Mouse (Mus musculus) mouse embryonic stem cell (cell line): Measurements from ENCODE around the gene Cers3.

Experiments used
- in situ Hi-C, 2 experiments: fragments of 300-500 bp; cut with MboI; formaldehyde crosslinking; loops; 1 replicate in 1 of 2; 3 replicates in 1 of 2; pipeline ENCODE4 v1.14.3; 2019 to 2020; ENCODE audit warnings: low sequenced_read_pairs in 2 of 2, low pct_unique_long_range_greater_than_20kb in 1 of 2, mixed read lengths in 1 of 2; ENCODE audit not compliant: unreplicated experiment in 1 of 2

Gene Cers3

GRCm38 (mm10) chr7:66866944-66867718, 123.8 kb downstream of the Cers3 start:
- in situ Hi-C loops, result no loop called here

DNA sequence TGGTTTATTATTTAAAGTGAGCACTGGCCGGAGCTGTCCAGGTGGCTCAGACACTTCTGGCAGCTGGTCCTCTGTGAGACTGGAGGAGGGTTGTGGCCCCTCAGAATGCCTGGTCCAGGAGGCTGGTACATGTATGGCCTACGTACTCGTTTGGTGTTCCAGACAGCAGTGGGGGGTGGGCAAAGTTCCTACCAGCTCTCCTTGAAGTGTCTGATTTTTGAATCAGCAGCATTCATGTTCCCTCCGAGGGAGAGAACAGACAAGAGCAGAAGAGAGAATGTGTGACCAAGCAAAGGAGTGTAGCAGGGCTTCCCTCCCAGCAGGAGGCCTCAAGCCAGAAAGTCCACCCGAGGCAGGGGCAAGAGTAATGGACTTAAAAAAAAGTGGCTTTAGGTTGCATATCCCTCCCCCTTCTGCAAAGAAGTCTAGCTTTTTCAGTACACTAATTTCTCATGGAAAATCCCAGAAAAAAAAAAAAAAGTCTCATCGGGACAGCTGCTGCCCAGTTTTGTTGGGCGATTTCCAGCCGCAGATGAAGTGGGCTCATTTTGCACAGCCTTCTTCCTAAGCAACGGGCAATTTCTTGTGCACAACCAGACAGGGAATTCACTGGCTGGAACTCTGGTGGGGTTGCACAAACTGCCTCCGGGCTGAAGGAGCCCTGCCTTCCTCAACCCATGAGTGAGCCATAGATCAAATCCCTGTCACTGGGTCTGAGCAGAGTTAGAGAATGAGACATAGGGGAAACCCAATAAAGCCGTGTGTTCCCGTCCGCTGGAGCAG, 124.6 kb downstream of the Cers3 start:
- in situ Hi-C loops, result no loop called here

DNA sequence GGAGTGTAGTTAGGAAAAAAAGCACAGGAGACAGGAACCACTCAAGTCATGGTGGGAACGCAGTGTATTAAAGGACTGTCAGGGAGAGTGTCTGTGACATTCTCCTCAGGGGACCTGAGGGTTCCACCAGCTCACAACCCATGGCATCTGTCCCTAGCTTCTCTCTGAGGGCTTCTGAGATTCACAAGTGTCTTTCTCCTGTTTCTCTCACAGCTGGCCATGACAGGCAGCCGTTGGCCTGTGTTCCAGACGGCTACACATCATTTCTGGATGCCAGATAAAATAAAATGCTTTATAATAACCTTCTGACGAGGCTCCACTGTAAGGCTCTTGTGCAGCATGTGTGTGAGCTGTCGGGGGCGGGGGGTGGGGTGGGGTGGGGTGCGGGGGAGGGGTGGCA, 128.2 kb downstream of the Cers3 start:
- in situ Hi-C loops, result no loop called here

DNA sequence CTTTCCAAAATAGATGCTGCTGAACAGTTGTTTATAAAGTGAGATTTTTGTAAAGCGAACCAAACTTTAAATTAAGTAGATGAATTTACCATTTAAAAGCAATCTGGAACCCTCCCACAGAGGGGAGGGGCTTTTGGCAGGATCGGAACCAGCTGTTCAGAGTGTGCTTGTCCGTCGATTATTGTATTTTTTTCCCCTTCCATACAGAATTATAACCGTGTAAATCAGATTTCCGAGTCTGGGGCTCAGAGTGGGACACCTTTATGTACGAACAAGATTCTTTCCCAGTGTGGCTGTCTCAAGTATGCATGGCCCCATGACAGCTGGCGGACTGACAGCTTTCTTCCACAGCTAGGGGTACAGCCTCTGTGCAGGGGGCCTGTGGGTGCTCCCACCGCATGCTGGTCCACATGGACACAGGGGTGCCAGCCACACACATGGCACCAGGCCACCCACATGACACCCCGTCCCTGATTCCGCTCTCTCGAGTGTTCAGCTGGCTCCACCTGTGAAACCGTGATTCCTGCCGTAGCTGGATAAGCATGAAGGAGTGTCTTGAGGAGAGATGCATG, 128.7 kb downstream of the Cers3 start:
- in situ Hi-C loops, result no loop called here

GRCm38 (mm10) chr7:66873235-66873634, 129.9 kb downstream of the Cers3 start:
- in situ Hi-C loops, result no loop called here
